Mouse (Mus musculus) heart, embryonic 16.5 days (tissue): ENCODE measurements around the gene Ap3b1. TPM values are rescaled to one million over a fixed set of nuclear protein-coding genes. Genes with fewer than 3 reads are reported as not detected.

Experiments
- ATAC-seq: fragments of 200-750 bp; cut with Nextera tagmentation; replicated peaks from 2 replicates; pipeline ENCODE4 v1.8.0; 2017; ENCODE audit warnings: moderate number of reproducible peaks; ENCODE audit not compliant: insufficient read depth, low FRiP score; ENCODE audit errors: extremely low read depth
- H3K27ac ChIP-seq: fragments of 300-500 bp; sonication (generic); 2 replicates; pipeline ENCODE4 v1.5.1; 2014; ENCODE audit warnings: mild to moderate bottlenecking, low read length, control low read depth, moderate library complexity
- H3K27me3 ChIP-seq: fragments of 300-500 bp; sonication (generic); 2 replicates; pipeline ENCODE4 v1.6.1; 2014; ENCODE audit warnings: low read length, mixed read lengths; ENCODE audit not compliant: control insufficient read depth, insufficient read depth
- H3K36me3 ChIP-seq: fragments of 300-500 bp; sonication (generic); 2 replicates; pipeline ENCODE4 v1.6.1; 2014; ENCODE audit not compliant: control insufficient read depth, insufficient read depth
- H3K4me1 ChIP-seq: fragments of 300-500 bp; sonication (generic); 2 replicates; pipeline ENCODE4 v1.6.1; 2014; ENCODE audit warnings: low read length, mixed read lengths; ENCODE audit not compliant: control insufficient read depth, insufficient read depth
- H3K4me2 ChIP-seq: fragments of 300-500 bp; sonication (generic); 2 replicates; pipeline ENCODE4 v1.6.1; 2014; ENCODE audit warnings: low read depth, mild to moderate bottlenecking, control low read depth, low read length
- H3K4me3 ChIP-seq: fragments of 300-500 bp; sonication (generic); 2 replicates; pipeline ENCODE4 v1.5.1; 2014; ENCODE audit warnings: mild to moderate bottlenecking, control low read depth, low read length
- H3K9ac ChIP-seq: fragments of 300-500 bp; sonication (generic); 2 replicates; pipeline ENCODE4 v1.6.1; 2014; ENCODE audit warnings: low read length, control low read depth
- H3K9me3 ChIP-seq: fragments of 300-500 bp; sonication (generic); replicated peaks from 2 replicates; pipeline ENCODE4 v1.6.1; 2016; ENCODE audit warnings: low read length; ENCODE audit not compliant: control insufficient read depth
- WGBS: fragments of 180-500 bp; shearing (Covaris S2); extraction: QIAGEN DNeasy Blood & Tissue Kit; methylation state at CpG from one replicate; pipeline ENCODE4 v1.1.7; 2014; 5-methylcytosine and 5-hydroxymethylcytosine counted together
- polyA plus RNA-seq: library from polyadenylated mRNA; unstranded; fragments of >200 nt; fragmentation: Nextera tagmentation; extraction: Ambion mirVana; gene quantifications from 2 replicates; pipeline ENCODE4 v1.2.1, GENCODE M21; 2015

The Ap3b1 gene
- polyA plus RNA-seq, 1 experiment from 2014 or later = 33.3 TPM

GRCm38 (mm10) chr13:94384931-94385570 is 26.3 kb downstream of the Ap3b1 start:
- no peaks in the 10 kb centered on the region for H3K27me3 ChIP-seq
- no peak overlapping the region for H3K27ac ChIP-seq
- H3K9ac ChIP-seq = no peak overlapping the region
- peaks cover 11% of the 10 kb centered on the region for H3K4me1 ChIP-seq
- no peaks in the 10 kb centered on the region for H3K36me3 ChIP-seq
- H3K4me3 ChIP-seq = no peak overlapping the region
- H3K4me2 ChIP-seq = no peak overlapping the region
- WGBS = 68% methylated on average over 3 of the region's 3 CpGs
- no peaks in the 10 kb centered on the region for H3K9me3 ChIP-seq
- no peak for ATAC-seq

GRCm38 (mm10) chr13:94388566-94388965 is 29.8 kb downstream of the Ap3b1 start:
- WGBS = 59% methylated on average over 3 of the region's 3 CpGs
- H3K4me3 ChIP-seq = no peak overlapping the region
- no peak overlapping the region for H3K9ac ChIP-seq
- H3K27ac ChIP-seq = no peak overlapping the region
- H3K4me1 ChIP-seq = peaks cover 19% of the 10 kb centered on the region
- no peaks in the 10 kb centered on the region for H3K9me3 ChIP-seq
- no peak overlapping the region for H3K4me2 ChIP-seq
- no peak for ATAC-seq
- no peaks in the 10 kb centered on the region for H3K27me3 ChIP-seq
- H3K36me3 ChIP-seq = peaks cover 10% of the 10 kb centered on the region

GRCm38 (mm10) chr13:94389541-94389940 is 30.8 kb downstream of the Ap3b1 start:
- 72% methylated on average over 2 of the region's 2 CpGs for WGBS
- ATAC-seq = no peak
- no peak overlapping the region for H3K4me2 ChIP-seq
- no peak overlapping the region for H3K4me3 ChIP-seq
- H3K27ac ChIP-seq = no peak overlapping the region; the same call in 1 of the 2 replicates
- no peaks in the 10 kb centered on the region for H3K27me3 ChIP-seq
- H3K36me3 ChIP-seq = peaks cover 12% of the 10 kb centered on the region
- peaks cover 19% of the 10 kb centered on the region for H3K4me1 ChIP-seq
- no peak overlapping the region for H3K9ac ChIP-seq
- H3K9me3 ChIP-seq = no peaks in the 10 kb centered on the region

GRCm38 (mm10) chr13:94392282-94392681 is 33.5 kb downstream of the Ap3b1 start:
- ATAC-seq = no peak
- H3K27ac ChIP-seq = no peak overlapping the region
- 83% methylated on average over 5 of the region's 5 CpGs for WGBS
- H3K4me3 ChIP-seq = no peak overlapping the region
- no peaks in the 10 kb centered on the region for H3K9me3 ChIP-seq
- no peaks in the 10 kb centered on the region for H3K27me3 ChIP-seq
- no peak overlapping the region for H3K9ac ChIP-seq
- H3K36me3 ChIP-seq = peaks cover 12% of the 10 kb centered on the region
- H3K4me2 ChIP-seq = no peak overlapping the region
- peaks cover 36% of the 10 kb centered on the region for H3K4me1 ChIP-seq

- Histone ChIP-seq H3K4me1 (peaks cover 28% of the 10 kb centered on the region), H3K27me3 (no peaks in the 10 kb centered on the region), H3K9me3 (no peaks in the 10 kb centered on the region), H3K36me3 (peaks cover 12% of the 10 kb centered on the region), H3K4me3 (no peak overlapping the region), H3K27ac (peak overlapping the region; percentile 40), H3K9ac (no peak overlapping the region), H3K4me2 (no peak overlapping the region)
- ATAC-seq = no peak
- 58% methylated on average over 9 of the region's 9 CpGs for WGBS
These were observed 35.7 kb downstream of the Ap3b1 start for GRCm38 (mm10) chr13:94394486-94394885.

GRCm38 (mm10) chr13:94395763-94396162 is 37.0 kb downstream of the Ap3b1 start:
- H3K27me3 ChIP-seq = no peaks in the 10 kb centered on the region
- H3K4me2 ChIP-seq = no peak overlapping the region
- H3K4me1 ChIP-seq = peaks cover 19% of the 10 kb centered on the region
- H3K4me3 ChIP-seq = no peak overlapping the region
- peak overlapping the region; percentile 96 for H3K27ac ChIP-seq
- H3K9me3 ChIP-seq = no peaks in the 10 kb centered on the region
- H3K9ac ChIP-seq = no peak overlapping the region
- peaks cover 12% of the 10 kb centered on the region for H3K36me3 ChIP-seq
- WGBS = 37% methylated on average over 8 of the region's 8 CpGs
- peak; percentile 97 for ATAC-seq

GRCm38 (mm10) chr13:94396392-94396920 is 37.7 kb downstream of the Ap3b1 start:
- Histone ChIP-seq H3K27ac (peak overlapping the region; percentile 96), H3K36me3 (peaks cover 10% of the 10 kb centered on the region; the same call in 1 of the 2 replicates)
- 0 out of 2 replicates have a peak, but pooled peaks have one; percentile 19 for ATAC-seq

GRCm38 (mm10) chr13:94398568-94399374 is 40.0 kb downstream of the Ap3b1 start:
- 83% methylated on average over 12 of the region's 12 CpGs for WGBS
- Histone ChIP-seq H3K27ac (no peak overlapping the region), H3K36me3 (peaks cover 9% of the 10 kb centered on the region), H3K4me1 (peaks cover 17% of the 10 kb centered on the region), H3K4me2 (no peak overlapping the region), H3K9me3 (no peaks in the 10 kb centered on the region), H3K4me3 (no peak overlapping the region), H3K9ac (no peak overlapping the region), H3K27me3 (no peaks in the 10 kb centered on the region)
- ATAC-seq = no peak

More at GRCm38 (mm10) chr13:94396392-94396920, 37.7 kb downstream of the Ap3b1 start:
- Histone ChIP-seq H3K9ac (peak overlapping the region; percentile 49; the same call in 1 of the 2 replicates), H3K4me3 (no peak overlapping the region), H3K4me2 (no peak overlapping the region), H3K27me3 (no peaks in the 10 kb centered on the region), H3K9me3 (no peaks in the 10 kb centered on the region), H3K4me1 (peaks cover 19% of the 10 kb centered on the region)
- 74% methylated on average over 10 of the region's 10 CpGs for WGBS

- Histone ChIP-seq H3K27ac (no peak overlapping the region), H3K4me2 (no peak overlapping the region), H3K4me1 (peaks cover 12% of the 10 kb centered on the region), H3K9ac (no peak overlapping the region), H3K36me3 (peaks cover 24% of the 10 kb centered on the region), H3K9me3 (peaks cover 2% of the 10 kb centered on the region; the same call in 1 of the 2 replicates), H3K27me3 (no peaks in the 10 kb centered on the region), H3K4me3 (no peak overlapping the region)
- no peak for ATAC-seq
- WGBS = 87% methylated on average over 8 of the region's 8 CpGs
These were observed 41.7 kb downstream of the Ap3b1 start for GRCm38 (mm10) chr13:94400465-94400864.
